Mouse (Mus musculus): ENCODE data around the gene Snx9.
A peak's percentile ranks its signal among the peaks of the same experiment; 100 is the strongest.

DNA sequence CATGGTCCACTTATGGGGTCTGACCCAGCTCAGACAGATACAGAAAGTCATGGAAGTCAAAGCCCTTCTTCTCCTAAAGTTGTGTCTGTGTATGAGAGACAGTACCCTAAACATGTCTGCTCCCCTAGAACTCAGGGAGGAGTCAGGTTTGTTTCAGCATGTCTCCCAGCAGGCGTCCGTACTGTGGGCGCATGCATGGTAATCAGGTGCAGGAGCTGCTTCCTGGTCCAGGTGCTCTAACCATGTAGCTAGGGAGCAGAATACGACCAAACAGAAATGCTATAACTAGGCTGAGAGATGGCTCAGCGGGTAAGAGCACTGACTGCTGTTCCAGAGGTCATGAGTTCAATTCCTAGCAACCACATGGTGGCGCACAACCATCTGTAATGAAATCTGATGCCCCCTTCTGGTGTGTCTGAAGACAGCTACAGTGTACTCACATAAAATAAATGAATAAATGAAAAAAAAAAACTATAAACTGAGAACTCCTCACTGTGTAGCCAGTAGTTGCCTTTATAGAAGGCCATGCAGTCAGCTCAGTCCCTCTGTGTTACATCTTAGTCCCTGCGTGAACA lies 52.5 kb downstream of the Snx9 start:
- TF ChIP-seq CTCF (IDR thresholded peaks at IDR 0.05; ENCODE audit: low read depth, low read length) (0 out of 2 replicates have a peak, but pooled peaks have one; percentile 4), POLR2A (IDR thresholded peaks at IDR 0.05; ENCODE audit: extremely low read depth, insufficient read depth, low read length) (no peak)
